Mouse (Mus musculus): ENCODE measurements around the gene Rab35. TPM values are rescaled to one million over a fixed set of nuclear protein-coding genes. Genes with fewer than 3 reads are reported as not detected.

Gene Rab35
- polyA plus RNA-seq, 1 experiment from 2014 or later, result 14.9 TPM

DNA sequence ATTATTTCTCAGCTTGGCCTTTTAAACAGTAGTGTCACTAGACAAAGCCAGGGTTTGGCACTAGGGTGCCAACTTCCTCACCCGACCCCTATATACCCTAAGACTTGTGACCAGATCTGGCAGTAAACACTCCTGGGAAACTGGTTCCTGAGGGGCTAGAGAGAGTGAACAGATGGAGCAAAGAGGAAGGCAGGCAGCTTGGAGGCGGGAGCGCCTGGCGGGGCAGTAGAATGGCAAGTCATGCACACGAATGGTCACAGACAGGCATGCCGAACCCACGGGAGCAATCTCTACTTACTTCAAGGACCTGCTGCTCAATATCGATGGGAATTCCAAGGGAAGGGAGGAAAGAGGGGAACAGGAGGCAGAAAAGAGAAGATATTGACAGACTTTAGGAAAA, 40.1 kb downstream of the Rab35 start:
- Histone ChIP-seq H3K9me3 (no peaks in the 10 kb centered on the region), H3K27me3 (replicated peaks; ENCODE audit: low read depth, poor library complexity, severe bottlenecking) (no peaks in the 10 kb centered on the region), H3K4me1 (peaks cover 26% of the 10 kb centered on the region), H3K27ac (replicated peaks) (no peak overlapping the region), H3K36me3 (replicated peaks) (no peaks in the 10 kb centered on the region), H3K4me3 (no peak overlapping the region)
- no peak for DNase-seq (ENCODE audit: low spot score)
- WGBS, result 75% methylated on average over 8 of the region's 8 CpGs

DNA sequence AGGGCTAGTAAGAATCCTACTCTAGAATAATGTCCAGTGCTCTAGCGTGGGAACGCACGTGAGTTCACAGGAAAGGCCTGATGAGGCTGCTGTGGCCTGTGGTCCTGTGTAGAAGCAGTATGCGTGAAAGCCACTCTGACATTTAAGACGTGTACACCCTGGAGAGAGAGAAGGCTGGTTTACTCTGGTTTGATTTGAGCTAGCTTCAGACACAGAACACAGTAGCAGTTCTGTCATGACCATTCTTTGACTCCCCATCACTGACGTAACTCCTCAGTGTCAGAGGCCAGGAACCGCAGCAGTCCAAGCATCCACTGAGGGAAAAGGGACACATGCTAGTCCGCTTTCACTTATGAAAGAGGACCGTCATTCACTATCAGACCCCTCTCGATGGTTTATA, 53.4 kb downstream of the Rab35 start:
- H3K9me3 ChIP-seq, result no peaks in the 10 kb centered on the region
- H3K27me3 ChIP-seq (replicated peaks; ENCODE audit: low read depth, poor library complexity, severe bottlenecking), result no peaks in the 10 kb centered on the region
- no peaks in the 10 kb centered on the region for H3K36me3 ChIP-seq (replicated peaks)
- no peak for DNase-seq (ENCODE audit: low spot score)
- no peak overlapping the region for H3K27ac ChIP-seq (replicated peaks)
- H3K4me1 ChIP-seq, result peaks cover 6% of the 10 kb centered on the region
- 84% methylated on average over 10 of the region's 10 CpGs for WGBS
- H3K4me3 ChIP-seq, result no peak overlapping the region

- no peak for DNase-seq (ENCODE audit: low spot score)
- Histone ChIP-seq H3K27me3 (replicated peaks; ENCODE audit: low read depth, poor library complexity, severe bottlenecking) (no peaks in the 10 kb centered on the region), H3K4me1 (peaks cover 6% of the 10 kb centered on the region), H3K9me3 (no peaks in the 10 kb centered on the region), H3K36me3 (replicated peaks) (no peaks in the 10 kb centered on the region), H3K4me3 (no peak overlapping the region), H3K27ac (replicated peaks) (no peak overlapping the region)
- WGBS, result 48% methylated on average over 7 of the region's 7 CpGs
These were observed 55.0 kb downstream of the Rab35 start for GRCm38 (mm10) chr5:115686716-115687115.

- peaks cover 8% of the 10 kb centered on the region for H3K4me1 ChIP-seq
- no peak overlapping the region for H3K4me3 ChIP-seq
- no peaks in the 10 kb centered on the region for H3K36me3 ChIP-seq (replicated peaks)
- H3K27me3 ChIP-seq (replicated peaks; ENCODE audit: low read depth, poor library complexity, severe bottlenecking), result no peaks in the 10 kb centered on the region
- DNase-seq (ENCODE audit: low spot score), result no peak
- WGBS, result 49% methylated on average over 3 of the region's 3 CpGs
- no peak overlapping the region for H3K27ac ChIP-seq (replicated peaks)
- H3K9me3 ChIP-seq, result no peaks in the 10 kb centered on the region
These were observed 61.6 kb downstream of the Rab35 start for GRCm38 (mm10) chr5:115693271-115693670.

- DNase-seq (ENCODE audit: low spot score), result no peak
- Histone ChIP-seq H3K4me1 (peaks cover 13% of the 10 kb centered on the region), H3K36me3 (replicated peaks) (no peaks in the 10 kb centered on the region), H3K4me3 (no peak overlapping the region), H3K27me3 (replicated peaks; ENCODE audit: low read depth, poor library complexity, severe bottlenecking) (no peaks in the 10 kb centered on the region), H3K27ac (replicated peaks) (no peak overlapping the region), H3K9me3 (no peaks in the 10 kb centered on the region)
- WGBS, result 85% methylated on average over 6 of the region's 6 CpGs
These were observed 63.6 kb downstream of the Rab35 start for GRCm38 (mm10) chr5:115695191-115695770.

DNA sequence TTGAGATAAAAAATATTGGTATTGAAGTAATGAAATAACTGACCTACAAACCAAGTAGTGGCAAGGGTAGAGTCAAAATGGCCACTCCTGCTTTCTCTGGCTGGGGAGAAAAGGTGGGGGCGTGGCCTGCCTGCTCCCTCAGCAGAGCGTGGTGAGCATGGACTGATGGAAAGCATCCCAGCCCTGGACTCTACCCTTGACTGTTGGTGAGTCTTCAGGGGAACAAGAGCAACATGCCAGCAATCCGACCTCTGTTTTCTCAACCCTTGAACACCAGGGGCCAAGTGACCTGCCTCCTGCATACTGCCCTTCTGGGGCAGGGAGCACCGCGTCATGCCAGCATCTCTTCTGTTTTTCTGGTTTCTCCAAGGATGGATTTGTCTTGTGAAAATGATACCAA, 65.1 kb downstream of the Rab35 start:
- 65% methylated on average over 5 of the region's 5 CpGs for whole genome bisulfite sequencing
- H3K36me3 ChIP-seq (replicated peaks), result no peaks in the 10 kb centered on the region
- H3K4me3 ChIP-seq, result no peak overlapping the region
- no peak for DNase-seq (ENCODE audit: low spot score)
- H3K9me3 ChIP-seq, result no peaks in the 10 kb centered on the region
- no peak overlapping the region for H3K27ac ChIP-seq (replicated peaks)
- no peaks in the 10 kb centered on the region for H3K27me3 ChIP-seq (replicated peaks; ENCODE audit: low read depth, poor library complexity, severe bottlenecking)
- peaks cover 13% of the 10 kb centered on the region for H3K4me1 ChIP-seq

Small RNA genes lying within 50 kb of the gene (microRNA-seq; reads per million reads assigned to microRNA genes)
- gene Mir7030, result not detected

Other genes with a start within 250 kb of the Rab35 start
- gene Msi1, start 202.3 kb upstream of the Rab35 start, polyA plus RNA-seq (2016; fragmentation: Nextera tagmentation; extraction: Ambion mirVana), result 86.3 and 111 TPM in 2 replicates
- gene Pla2g1b, start 165.6 kb upstream of the Rab35 start, polyA plus RNA-seq (2016; fragmentation: Nextera tagmentation; extraction: Ambion mirVana), result not detected in 2 replicates
- 14.5 and 16.0 TPM in 2 replicates for gene Sirt4, start 147.2 kb upstream of the Rab35 start, polyA plus RNA-seq (2016; fragmentation: Nextera tagmentation; extraction: Ambion mirVana)
- gene Pxn, start 125.2 kb upstream of the Rab35 start, polyA plus RNA-seq (2016; fragmentation: Nextera tagmentation; extraction: Ambion mirVana), result 50.3 and 50.6 TPM in 2 replicates
- 1,413 and 1,489 TPM in 2 replicates for gene Rplp0, start 72.4 kb upstream of the Rab35 start, polyA plus RNA-seq (2016; fragmentation: Nextera tagmentation; extraction: Ambion mirVana)
- 65.0 and 65.1 TPM in 2 replicates for gene Gcn1l1, start 66.7 kb upstream of the Rab35 start, polyA plus RNA-seq (2016; fragmentation: Nextera tagmentation; extraction: Ambion mirVana)
- gene Bicdl1, start 99.7 kb downstream of the Rab35 start, polyA plus RNA-seq (2016; fragmentation: Nextera tagmentation; extraction: Ambion mirVana), result 8.7 and 9.1 TPM in 2 replicates
- 41.3 and 44.0 TPM in 2 replicates for gene Cit, start 213.4 kb downstream of the Rab35 start, polyA plus RNA-seq (2016; fragmentation: Nextera tagmentation; extraction: Ambion mirVana)

All from embryonic facial prominence, embryonic 10.5 days (tissue).